Mouse (Mus musculus) CD4-positive, CD25-positive, alpha-beta regulatory T cell, adult 2 months (primary cell): ENCODE results near the gene Creb3.
"Not testable (repeated sequence)": the region's sequence is repeated elsewhere in the genome, so short reads cannot be mapped to it uniquely, and the experiment has no call there.

Experiments
- DNase-seq: peaks from one replicate; pipeline ENCODE4 v3.0.0-alpha.2; 2012; ENCODE audit warnings: low read depth, low spot score

Gene Creb3

DNA sequence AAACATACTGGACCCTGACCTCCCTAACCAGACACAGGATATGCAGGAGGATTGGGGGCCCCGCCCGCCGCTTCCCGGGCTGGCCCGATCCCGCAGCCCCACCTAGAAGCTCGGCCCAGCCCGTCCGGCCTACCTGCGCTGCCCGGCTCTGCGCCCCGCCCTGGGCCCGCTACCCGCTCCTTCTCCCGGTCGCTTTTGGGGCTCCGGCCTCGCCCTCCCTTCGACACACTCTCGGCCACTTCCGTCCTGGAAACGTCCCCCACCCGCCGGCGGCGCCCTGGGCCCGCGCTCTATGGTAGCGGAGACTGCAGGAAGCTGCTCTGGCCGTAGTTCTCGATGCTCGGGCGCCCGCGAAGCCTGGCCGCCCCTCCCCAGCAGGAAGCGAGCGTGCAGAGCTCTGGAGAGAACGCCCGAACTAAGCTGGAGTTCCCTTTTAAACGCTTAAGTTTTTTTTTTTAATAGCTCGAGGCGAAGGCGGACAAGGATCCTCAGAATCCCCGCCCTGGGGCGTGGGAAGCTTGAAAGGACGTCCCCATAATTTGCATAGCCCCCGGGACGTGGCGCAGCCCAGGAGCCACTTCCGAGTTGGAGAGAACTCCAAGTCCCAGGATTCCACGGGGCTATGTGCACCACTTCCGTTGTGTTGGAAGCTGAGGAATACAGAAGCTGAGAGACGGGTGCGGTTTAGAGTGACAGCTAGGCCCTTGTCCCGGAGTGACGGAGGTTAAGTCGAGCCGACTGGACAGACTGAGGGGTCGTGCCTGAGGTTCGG, at the start of gene Creb3, which contains the start of gene Tln1:
TSS of gene Creb3 (plus strand) at position 336 of the 772 bp plus-strand sequence.
TSS of gene Tln1 (minus strand) at position 695 of the 772 bp plus-strand sequence.
- DNase-seq = peak; percentile 94

GRCm38 (mm10) chr4:43512653-43513052, 49.5 kb upstream of the Creb3 start:
- no peak for DNase-seq

GRCm38 (mm10) chr4:43513300-43513699, 48.8 kb upstream of the Creb3 start:
- no peak for DNase-seq

DNA sequence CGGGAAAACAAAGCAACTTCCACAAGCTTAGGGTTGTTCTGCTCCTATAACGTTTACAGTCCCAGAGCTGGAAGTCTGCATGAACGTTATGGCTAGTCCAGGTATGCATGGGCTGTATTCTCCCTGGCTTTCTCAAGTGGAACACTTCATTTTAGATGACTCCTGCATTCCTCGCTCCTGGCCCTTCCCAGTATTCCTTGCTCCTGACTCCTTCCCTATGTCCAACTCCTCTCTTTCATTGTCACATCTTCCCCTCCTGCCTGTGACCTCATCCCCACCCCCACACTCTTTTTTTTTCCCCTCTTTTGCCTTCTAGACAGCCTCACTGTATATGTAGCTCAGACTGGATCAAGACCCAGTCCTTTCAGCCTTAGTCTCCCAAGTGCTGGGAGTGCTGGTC, 48.3 kb upstream of the Creb3 start:
- no peak for DNase-seq

- DNase-seq = no peak
Observed at GRCm38 (mm10) chr4:43515764-43516708, 46.1 kb upstream of the Creb3 start.

DNA sequence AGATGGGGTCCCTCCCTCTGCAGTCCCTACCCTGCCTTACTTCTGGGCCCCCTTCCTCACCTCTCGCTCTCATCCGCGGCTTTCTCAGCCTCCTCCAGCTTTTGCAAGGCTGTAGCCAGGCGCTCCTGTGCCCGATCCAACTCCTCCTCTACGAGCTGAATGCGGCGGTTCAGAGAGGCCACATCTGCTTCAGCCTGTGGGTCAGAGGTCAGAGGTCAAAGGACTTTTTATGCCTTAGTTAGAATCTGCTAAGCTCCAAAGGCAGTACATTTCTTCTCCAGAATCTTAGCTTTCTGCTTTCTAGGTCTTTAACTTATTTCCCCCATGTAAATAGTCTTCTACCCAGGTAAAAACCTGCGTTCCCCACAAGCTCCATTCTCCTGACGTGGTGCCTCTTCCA, 42.6 kb upstream of the Creb3 start:
- no peak for DNase-seq

- DNase-seq = peak; percentile 90
Observed at GRCm38 (mm10) chr4:43519956-43520355, 42.2 kb upstream of the Creb3 start.

DNA sequence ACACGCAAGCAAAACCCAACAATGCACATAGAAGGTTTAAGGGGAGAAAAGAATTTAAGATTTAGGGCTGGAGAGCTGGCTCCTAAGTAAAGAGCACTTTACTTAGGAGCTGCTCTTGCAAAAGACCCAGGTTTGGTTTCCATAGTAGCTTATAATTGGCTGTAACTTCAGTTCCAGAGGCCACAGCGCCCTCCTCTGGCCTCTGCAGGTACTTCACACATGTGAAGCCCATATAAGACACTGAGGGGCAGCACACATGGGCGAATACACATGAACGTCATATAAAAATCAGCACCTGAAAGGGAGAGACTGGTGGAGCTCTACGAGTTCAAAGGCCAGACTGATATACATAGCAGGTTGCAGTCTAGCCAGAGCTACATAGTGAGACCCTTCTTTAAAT, 34.3 kb upstream of the Creb3 start:
- peak; percentile 59 for DNase-seq

GRCm38 (mm10) chr4:43528487-43528886, 33.6 kb upstream of the Creb3 start:
- peak; percentile 57 for DNase-seq

DNA sequence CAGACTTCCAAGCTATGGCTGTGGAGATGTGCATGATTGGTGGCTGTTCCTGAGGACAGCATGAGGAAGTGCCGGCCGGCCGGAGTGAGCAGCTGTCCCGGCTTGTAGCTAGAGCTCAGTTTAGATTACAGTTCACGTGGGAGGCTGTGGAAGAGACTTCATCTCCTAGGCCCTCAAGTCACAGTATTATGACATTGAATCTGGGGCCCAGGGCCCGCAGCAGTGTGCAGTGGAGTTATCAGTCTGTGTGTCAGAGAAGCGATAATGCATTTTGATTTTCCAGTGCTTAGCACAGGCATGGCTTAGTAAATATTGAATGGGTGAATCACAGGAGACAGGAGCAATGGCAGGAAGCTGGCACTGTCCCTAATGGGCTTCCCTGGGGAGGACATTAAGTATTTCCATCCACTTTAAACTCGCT, 32.0 kb upstream of the Creb3 start:
- DNase-seq = no peak

DNA sequence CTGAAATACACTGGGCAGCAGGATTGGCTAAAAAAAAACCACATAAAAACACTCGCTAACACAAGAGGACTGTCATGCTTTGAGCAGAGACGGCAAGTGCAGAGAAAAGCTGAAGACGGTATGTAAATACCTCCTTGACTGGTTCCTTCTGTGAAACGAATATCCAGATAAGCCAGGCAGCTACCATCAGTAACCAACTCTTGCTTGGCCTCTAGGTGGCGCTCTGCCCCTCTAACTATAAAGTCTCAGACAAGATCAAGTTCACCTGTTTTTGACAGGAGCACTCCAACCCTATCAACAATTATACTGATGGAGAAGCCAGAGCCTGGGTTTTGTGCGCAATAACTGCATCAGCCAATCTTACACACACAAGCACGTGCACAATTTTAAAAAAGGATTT, 31.6 kb upstream of the Creb3 start:
- DNase-seq = peak; percentile 90

DNA sequence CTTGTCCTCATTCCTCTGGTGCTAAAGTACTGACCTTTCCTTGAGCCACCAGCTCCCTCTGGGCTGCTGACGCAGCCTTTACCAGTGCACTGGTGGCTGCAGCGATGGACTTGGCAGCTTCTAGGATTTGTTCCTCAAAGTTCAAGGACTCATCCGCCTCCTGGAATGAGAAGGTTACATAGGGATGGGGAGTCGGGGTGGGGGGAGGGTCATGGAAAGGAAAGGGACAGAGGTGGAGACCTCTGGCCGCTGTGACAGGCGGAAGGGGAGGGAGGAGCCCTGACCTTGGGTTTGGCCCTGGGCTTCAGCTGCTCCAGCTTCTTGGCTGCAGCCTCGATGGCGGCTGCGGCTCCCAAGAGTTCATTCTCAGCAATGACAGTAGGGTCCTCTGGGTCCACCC, 28.9 kb upstream of the Creb3 start:
- no peak for DNase-seq

DNA sequence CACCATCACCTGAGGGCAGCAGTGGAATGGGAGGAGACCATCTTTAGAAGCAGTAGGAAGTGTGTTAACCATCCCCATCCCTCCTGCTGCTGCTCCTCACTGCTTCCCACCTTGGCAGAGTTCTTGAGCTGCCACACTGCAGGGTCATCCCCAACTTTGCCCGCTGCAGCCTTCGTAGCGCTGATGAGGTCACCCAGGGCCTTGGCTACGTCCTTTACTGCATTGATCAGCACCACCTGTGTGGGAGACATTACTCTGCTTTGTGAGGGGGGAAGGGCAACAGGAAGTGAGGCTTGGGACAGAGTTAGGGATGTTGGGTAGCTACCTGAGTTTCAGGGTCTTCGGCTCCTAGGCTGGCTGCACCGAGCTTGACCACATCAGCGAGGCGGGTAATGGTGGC, 26.5 kb upstream of the Creb3 start:
- DNase-seq = no peak

GRCm38 (mm10) chr4:43536031-43536430, 26.1 kb upstream of the Creb3 start:
- no peak for DNase-seq

DNA sequence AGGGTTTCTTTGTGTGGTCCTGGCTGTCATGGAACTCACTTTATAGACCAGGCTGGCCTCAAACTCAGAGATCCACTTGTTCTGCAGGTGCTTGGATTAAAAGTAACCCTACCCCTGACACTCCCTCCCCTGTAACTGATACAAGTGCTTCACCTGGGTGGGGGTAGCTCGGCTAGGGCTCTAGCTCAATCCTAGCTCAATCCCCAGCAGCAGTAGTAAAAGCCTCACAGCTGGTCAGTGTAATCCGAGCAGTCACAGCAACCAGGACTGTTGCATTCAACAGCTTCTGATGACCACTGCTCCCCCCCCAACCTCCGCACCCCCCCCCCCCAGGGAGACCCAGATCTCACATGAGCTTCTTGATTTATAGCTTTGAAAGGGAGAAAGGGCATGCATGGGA, 20.1 kb upstream of the Creb3 start:
- no peak for DNase-seq

DNA sequence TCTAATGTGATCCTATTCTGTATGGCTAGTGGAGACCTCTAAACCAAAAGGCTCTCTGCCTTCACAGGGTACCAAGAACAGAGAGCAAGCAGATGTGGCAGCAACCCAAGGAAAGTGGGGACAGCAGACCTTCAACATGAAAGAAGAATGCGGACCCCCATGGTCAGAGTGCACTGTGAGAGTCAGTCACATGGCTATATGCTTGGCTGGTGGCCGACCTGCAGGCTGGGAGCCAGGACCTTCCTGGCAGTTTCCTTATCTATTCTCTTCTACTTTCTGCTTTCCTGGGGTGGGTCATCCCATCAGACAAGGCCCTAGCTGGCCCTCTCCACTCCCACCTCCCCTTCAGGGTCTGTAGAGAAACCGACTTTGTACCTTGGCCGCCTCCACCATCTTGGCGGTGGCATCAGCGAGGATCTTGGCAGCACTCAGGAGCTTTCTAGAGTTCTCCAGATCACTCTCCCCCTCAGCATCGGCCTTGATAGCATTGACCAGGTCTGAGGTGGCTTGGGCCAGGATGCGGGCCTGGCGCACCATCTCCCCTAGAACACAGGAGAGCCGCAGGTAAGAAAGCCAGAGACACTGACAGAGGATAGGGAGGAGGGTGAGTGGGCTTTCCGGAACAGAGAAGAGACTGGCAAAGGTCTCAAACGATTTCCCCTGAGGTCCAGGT, 15.6 kb upstream of the Creb3 start:
- DNase-seq = no peak

- no peak for DNase-seq
Observed at GRCm38 (mm10) chr4:43547160-43547559, 15.0 kb upstream of the Creb3 start.

DNA sequence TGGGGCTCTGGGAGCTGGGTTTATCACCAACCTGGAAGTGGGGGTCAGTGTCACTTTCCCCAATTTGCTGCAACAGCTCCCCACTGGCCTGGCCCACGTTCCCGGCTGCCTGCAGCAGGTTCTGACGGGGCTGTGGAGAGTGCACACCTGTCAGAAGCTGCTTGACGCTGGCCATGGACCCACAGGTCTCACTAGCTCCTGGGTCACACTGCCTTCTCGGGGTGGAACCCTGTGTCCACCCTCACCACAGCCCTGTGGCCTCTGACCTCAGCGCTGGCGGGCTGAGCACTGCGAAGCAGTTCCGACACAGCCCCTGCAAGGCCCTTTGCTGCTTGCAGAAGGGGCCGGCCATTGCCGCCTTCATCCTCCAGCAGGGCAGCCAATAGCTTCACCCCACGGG, 13.1 kb upstream of the Creb3 start:
- DNase-seq = no peak

- not testable (repeated sequence) for DNase-seq
Observed at GRCm38 (mm10) chr4:43551854-43552253, 10.3 kb upstream of the Creb3 start.

GRCm38 (mm10) chr4:43552437-43552836, 9.7 kb upstream of the Creb3 start:
- no peak for DNase-seq

GRCm38 (mm10) chr4:43553891-43554290, 8.2 kb upstream of the Creb3 start:
- DNase-seq = no peak

GRCm38 (mm10) chr4:43555926-43556325, 6.2 kb upstream of the Creb3 start:
- DNase-seq = no peak
